Mouse (Mus musculus): ENCODE measurements around the gene Zbtb17.

GRCm38 (mm10) chr4:141415924-141416323 lies 28.5 kb upstream of the Zbtb17 start, which contains the start of gene Clcnkb:
- no peak for TF ChIP-seq EP300 (IDR thresholded peaks at IDR 0.05; ENCODE audit: low read depth in 1 of 2, low read length in 2 of 2)
- TF ChIP-seq CTCF (IDR thresholded peaks at IDR 0.05 in 2 of 3, conservative IDR thresholded peaks at IDR 0.05 in 1 of 3; ENCODE audit: control insufficient read depth in 1 of 3, insufficient read depth in 1 of 3, low read depth in 2 of 3, low read length in 3 of 3, poor library complexity in 1 of 3, severe bottlenecking in 1 of 3), result no peak
- TF ChIP-seq POLR2A (IDR thresholded peaks at IDR 0.05; ENCODE audit: control insufficient read depth in 1 of 2, insufficient read depth in 1 of 2, low read depth in 1 of 2, low read length in 2 of 2, poor library complexity in 1 of 2), result no peak
- TF ChIP-seq USF1 (IDR thresholded peaks at IDR 0.05; ENCODE audit: low read depth, low read length), result no peak
- TF ChIP-seq MAX (IDR thresholded peaks at IDR 0.05; ENCODE audit: low read length), result no peak
- no peak for TF ChIP-seq NELFE (IDR thresholded peaks at IDR 0.05; ENCODE audit: low read depth, low read length)
- TF ChIP-seq KAT2A (conservative IDR thresholded peaks at IDR 0.05; ENCODE audit: low read depth, low read length), result no peak
- no peak for TF ChIP-seq NRF1 (IDR thresholded peaks at IDR 0.05; ENCODE audit: insufficient read depth, low read depth, low read length, poor library complexity, severe bottlenecking)

Data from MEL (cell line).